Mouse (Mus musculus) ES-Bruce4 (cell line): ENCODE data around the gene Gm19668.
"Not testable (repeated sequence)": the region's sequence is repeated elsewhere in the genome, so short reads cannot be mapped to it uniquely, and the experiment has no call there.

Experiments used
- CTCF ChIP-seq: IDR thresholded peaks from one replicate; pipeline ENCODE4 v1.8.1; 2011; ENCODE audit warnings: low read depth, low read length
- POLR2A ChIP-seq: IDR thresholded peaks from one replicate; pipeline ENCODE4 v1.8.1; 2011; ENCODE audit warnings: low read length; ENCODE audit not compliant: insufficient read depth

DNA sequence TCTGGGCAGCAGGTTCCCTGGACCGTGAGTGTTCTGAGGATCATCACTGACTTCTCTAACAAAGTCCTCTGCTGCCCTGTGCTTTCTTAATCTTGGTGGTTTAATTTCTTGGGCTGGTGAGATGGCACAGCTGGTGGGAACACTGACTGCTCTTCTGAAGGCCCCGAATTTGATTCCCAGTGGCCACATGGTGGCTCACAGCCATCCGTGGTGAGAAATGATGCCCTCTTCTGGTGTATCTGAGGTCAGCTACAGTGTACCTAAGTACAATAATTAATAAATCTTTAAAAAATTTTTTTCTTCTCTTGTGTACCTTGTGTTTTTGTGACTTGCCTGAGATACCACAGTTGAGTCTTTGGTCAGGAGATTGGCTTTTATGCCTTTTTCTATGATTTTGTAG is 46.6 kb downstream of the Gm19668 start:
- TF ChIP-seq CTCF = peak; percentile 39
- not testable (repeated sequence) for TF ChIP-seq POLR2A
